Mouse (Mus musculus) neural tube, embryonic 15.5 days (tissue): ENCODE data around the gene Plpp4. TPM values are rescaled to one million over a fixed set of nuclear protein-coding genes. Genes with fewer than 3 reads are reported as not detected.

ENCODE experiments used
- ATAC-seq: fragments of 200-750 bp; cut with Nextera tagmentation; 2 replicates; pipeline ENCODE4 v1.8.0; 2017; ENCODE audit warnings: mild to moderate bottlenecking, moderate TSS enrichment, moderate library complexity; ENCODE audit not compliant: low FRiP score
- H3K27ac ChIP-seq: fragments of 300-500 bp; sonication (generic); replicated peaks from 2 replicates; pipeline ENCODE4 v1.5.1; 2015; ENCODE audit warnings: mild to moderate bottlenecking, inconsistent platforms
- H3K27me3 ChIP-seq: fragments of 300-500 bp; sonication (generic); replicated peaks from 2 replicates; pipeline ENCODE4 v1.6.1; 2015; ENCODE audit warnings: inconsistent platforms
- H3K36me3 ChIP-seq: fragments of 300-500 bp; sonication (generic); 2 replicates; pipeline ENCODE4 v1.6.1; 2015; ENCODE audit warnings: inconsistent platforms
- H3K4me1 ChIP-seq: fragments of 300-500 bp; sonication (generic); 2 replicates; pipeline ENCODE4 v1.6.1; 2015; ENCODE audit warnings: inconsistent platforms
- H3K4me2 ChIP-seq: fragments of 300-500 bp; sonication (generic); 2 replicates; pipeline ENCODE4 v1.6.1; 2015; ENCODE audit warnings: inconsistent platforms, mild to moderate bottlenecking, moderate library complexity
- H3K4me3 ChIP-seq: fragments of 300-500 bp; sonication (generic); replicated peaks from 2 replicates; pipeline ENCODE4 v1.5.1; 2015; ENCODE audit warnings: mild to moderate bottlenecking, inconsistent platforms
- H3K9ac ChIP-seq: fragments of 300-500 bp; sonication (generic); replicated peaks from 2 replicates; pipeline ENCODE4 v1.6.1; 2015; ENCODE audit warnings: mild to moderate bottlenecking, inconsistent platforms
- H3K9me3 ChIP-seq: fragments of 300-500 bp; sonication (generic); replicated peaks from 2 replicates; pipeline ENCODE4 v1.6.1; 2016; ENCODE audit warnings: inconsistent platforms
- WGBS: fragments of 180-500 bp; shearing (Covaris S2); methylation state at CpG from one replicate; pipeline ENCODE4 v1.1.7; 2015; ENCODE audit warnings: mixed read lengths; 5-methylcytosine and 5-hydroxymethylcytosine counted together
- polyA plus RNA-seq: library from polyadenylated mRNA; unstranded; fragments of >200 nt; fragmentation: Nextera tagmentation; extraction: Ambion mirVana; gene quantifications from 2 replicates; pipeline ENCODE4 v1.2.1, GENCODE M21; 2015

Plpp4 gene
- polyA plus RNA-seq, 1 experiment from 2014 or later, result 12.7 TPM

DNA sequence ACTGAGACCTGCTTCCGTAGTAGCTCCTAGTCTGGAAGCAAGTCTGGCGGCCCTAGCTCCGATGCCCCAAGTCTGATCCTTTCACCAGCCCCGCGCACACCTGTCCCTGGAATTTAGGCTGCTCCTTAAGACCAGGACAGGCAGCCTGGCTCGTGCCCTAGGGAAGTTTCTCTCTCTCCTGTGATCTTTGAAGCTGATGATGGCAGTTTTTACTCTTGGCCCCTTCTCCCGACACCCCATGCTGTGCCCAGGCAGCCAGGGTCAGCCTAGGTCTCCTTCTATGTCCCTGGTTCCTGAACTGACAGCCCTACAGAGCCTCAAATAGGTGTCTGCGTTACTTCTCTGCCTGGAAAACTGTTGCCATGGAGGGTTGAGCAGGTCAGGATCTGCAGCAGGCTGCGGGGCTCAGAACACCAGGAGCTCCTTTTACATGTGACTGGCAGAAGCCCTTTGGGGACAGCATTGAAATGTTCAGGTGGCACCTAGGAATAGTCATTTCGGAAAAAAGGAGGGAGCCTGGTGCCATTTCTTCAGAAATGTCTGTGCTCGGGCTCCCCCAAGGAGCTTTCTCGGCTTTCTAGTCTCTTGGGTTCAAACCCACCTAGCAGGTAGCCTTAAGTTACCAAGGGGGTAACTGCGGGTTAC is 665 bp downstream of the Plpp4 start:
- ATAC-seq, result peak; percentile 47; the same call in 1 of the 2 replicates
- Histone ChIP-seq H3K4me2 (peak overlapping the region; percentile 96), H3K9me3 (no peaks in the 10 kb centered on the region), H3K36me3 (no peaks in the 10 kb centered on the region), H3K4me3 (peak overlapping the region; percentile 57), H3K4me1 (peaks cover 18% of the 10 kb centered on the region), H3K27me3 (peaks cover 31% of the 10 kb centered on the region), H3K9ac (peak overlapping the region; percentile 57), H3K27ac (no peak overlapping the region)
- WGBS, result 12% methylated on average over 13 of the region's 13 CpGs

DNA sequence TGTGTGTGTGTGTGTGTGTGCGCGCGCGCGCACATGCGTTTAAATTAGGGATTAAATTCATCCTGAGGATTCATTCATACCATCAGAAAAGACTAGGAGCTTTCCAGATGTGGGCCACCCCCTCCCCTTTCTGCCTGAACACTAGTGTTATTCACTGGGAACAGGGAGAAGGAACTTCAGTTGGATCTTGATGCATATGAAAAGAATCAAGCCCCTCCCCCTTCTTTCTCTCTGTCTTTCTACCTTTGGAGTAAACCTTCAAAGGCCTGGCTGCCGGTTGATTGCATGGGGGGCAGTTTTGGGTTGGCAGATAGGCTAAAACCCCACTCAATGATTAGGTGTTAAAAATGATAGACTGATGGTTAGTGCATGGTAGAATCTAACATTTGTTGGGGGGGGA is 1.5 kb downstream of the Plpp4 start:
- Histone ChIP-seq H3K4me2 (peak overlapping the region; percentile 96), H3K4me1 (peaks cover 18% of the 10 kb centered on the region), H3K36me3 (no peaks in the 10 kb centered on the region), H3K27me3 (peaks cover 31% of the 10 kb centered on the region), H3K4me3 (peak overlapping the region; percentile 57), H3K27ac (no peak overlapping the region), H3K9me3 (no peaks in the 10 kb centered on the region), H3K9ac (no peak overlapping the region)
- WGBS, result 61% methylated on average over 7 of the region's 7 CpGs
- ATAC-seq, result no peak

DNA sequence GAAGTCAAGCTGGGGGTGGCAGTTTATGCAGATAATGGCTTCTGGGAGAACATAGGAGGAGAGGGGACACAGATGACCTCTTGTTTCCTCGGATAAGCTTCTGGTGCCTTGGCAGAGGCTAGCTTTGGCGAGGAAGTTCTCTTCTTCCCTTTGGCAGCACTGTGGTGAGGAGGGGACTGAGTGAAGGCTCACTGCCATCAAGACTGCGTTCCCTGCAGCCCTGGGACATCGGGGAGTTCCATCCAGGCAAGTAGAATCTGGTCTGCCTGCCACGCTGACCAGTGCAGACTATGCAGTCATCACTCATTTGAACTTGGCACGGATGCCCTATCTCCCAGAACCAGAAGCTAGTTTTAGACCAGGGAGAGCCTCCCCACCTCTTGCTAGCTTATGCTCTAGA is 2.4 kb downstream of the Plpp4 start:
- Histone ChIP-seq H3K27me3 (peaks cover 31% of the 10 kb centered on the region), H3K9me3 (no peaks in the 10 kb centered on the region), H3K27ac (no peak overlapping the region), H3K4me2 (no peak overlapping the region), H3K9ac (no peak overlapping the region), H3K4me1 (peaks cover 18% of the 10 kb centered on the region), H3K36me3 (no peaks in the 10 kb centered on the region), H3K4me3 (no peak overlapping the region)
- 83% methylated on average over 6 of the region's 6 CpGs for WGBS
- ATAC-seq, result no peak

DNA sequence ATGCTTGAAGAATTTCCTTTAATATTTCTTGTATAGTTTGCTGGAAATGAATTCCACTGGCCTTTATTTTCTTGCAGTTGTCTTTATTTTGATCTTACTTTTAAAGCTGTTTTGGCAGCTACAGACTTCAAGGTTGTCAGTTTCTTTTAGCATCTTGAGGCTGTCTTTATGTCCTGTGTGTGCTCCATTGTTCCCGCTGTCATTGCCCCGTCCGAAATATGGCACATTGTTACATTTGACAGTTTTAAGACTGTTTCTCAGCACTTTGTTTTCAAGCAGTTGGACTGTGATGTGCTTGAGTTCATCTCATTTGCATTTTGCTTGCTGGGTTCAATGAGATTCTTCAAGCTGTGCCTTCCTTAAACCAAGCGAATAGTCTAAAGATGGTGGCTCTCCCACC is 17.0 kb downstream of the Plpp4 start:
- no peak overlapping the region for H3K27ac ChIP-seq
- H3K4me3 ChIP-seq, result no peak overlapping the region
- H3K27me3 ChIP-seq, result no peaks in the 10 kb centered on the region
- no peak overlapping the region for H3K9ac ChIP-seq
- H3K4me1 ChIP-seq, result no peaks in the 10 kb centered on the region
- H3K36me3 ChIP-seq, result no peaks in the 10 kb centered on the region
- 25% methylated on average over 4 of the region's 4 CpGs for WGBS
- H3K4me2 ChIP-seq, result no peak overlapping the region
- no peak for ATAC-seq
- H3K9me3 ChIP-seq, result no peaks in the 10 kb centered on the region

DNA sequence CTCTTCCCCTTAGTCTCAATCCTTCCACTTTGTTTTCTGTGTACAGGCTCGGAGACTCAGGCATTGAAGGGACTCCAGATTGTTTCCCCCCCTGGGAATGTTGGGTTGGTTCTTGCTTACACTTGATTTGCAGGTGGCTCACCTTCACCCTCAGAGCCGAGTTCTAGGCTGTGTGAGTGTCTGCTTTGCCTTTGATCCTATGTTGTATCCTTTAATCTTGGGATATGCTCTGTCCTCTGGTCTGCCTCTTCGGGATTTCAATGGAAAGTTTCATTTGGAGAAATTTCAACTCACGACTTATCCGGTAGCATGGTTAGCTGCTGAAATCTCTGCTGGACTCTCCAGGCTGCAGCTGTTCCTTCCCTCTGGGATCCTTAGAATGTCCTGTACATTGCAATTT is 17.9 kb downstream of the Plpp4 start:
- no peak for ATAC-seq
- Histone ChIP-seq H3K9ac (no peak overlapping the region), H3K27me3 (no peaks in the 10 kb centered on the region)

DNA sequence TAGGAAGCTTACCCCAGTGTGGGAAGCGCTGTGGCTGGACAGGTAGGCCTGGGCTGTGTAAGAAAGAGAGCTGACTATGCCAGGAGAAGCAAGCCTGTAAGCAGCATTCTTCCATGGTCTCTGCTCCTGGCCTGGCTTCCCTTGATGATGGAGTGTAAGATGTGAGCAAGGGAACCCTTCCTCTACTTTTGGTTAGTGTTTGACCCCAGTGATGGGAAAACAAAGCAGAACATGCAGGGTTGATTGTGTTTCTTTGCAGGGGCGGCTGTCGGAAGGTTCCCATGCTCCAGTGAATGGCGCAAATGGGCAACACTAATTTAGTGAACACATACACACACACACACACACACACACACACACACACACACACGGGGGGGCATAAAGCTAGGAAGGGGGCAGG is 20.9 kb downstream of the Plpp4 start:
- Histone ChIP-seq H3K27me3 (no peaks in the 10 kb centered on the region), H3K4me2 (no peak overlapping the region), H3K9ac (no peak overlapping the region), H3K4me3 (no peak overlapping the region), H3K4me1 (no peaks in the 10 kb centered on the region), H3K27ac (no peak overlapping the region), H3K9me3 (no peaks in the 10 kb centered on the region), H3K36me3 (no peaks in the 10 kb centered on the region)
- no peak for ATAC-seq
- 88% methylated on average over 5 of the region's 5 CpGs for WGBS

More for the DNA sequence above, 17.9 kb downstream of the Plpp4 start:
- Histone ChIP-seq H3K4me1 (no peaks in the 10 kb centered on the region), H3K4me3 (no peak overlapping the region), H3K9me3 (no peaks in the 10 kb centered on the region), H3K4me2 (no peak overlapping the region), H3K27ac (no peak overlapping the region), H3K36me3 (no peaks in the 10 kb centered on the region)
- WGBS, result 91% methylated on average over 5 of the region's 5 CpGs

DNA sequence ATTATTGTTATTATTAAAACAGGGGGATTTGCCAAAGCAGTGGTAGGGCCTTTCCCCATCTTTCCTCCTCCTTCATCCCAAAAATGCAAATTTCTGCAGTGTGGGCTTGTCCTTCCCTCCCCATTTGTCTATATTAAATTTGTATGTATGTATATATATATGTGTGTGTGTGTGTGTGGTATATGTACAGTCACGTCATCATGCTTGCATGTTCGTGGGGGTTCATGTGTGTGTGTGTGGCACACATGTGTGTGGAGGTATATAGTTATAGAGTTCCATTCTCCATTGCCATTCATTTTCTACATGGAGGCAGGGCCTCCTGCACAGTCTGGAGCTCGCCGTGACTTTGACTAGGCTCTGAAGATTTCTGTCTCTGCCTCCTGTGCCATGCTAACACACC is 22.0 kb downstream of the Plpp4 start:
- H3K27me3 ChIP-seq, result no peaks in the 10 kb centered on the region
- 95% methylated on average over 4 of the region's 4 CpGs for WGBS
- no peak for ATAC-seq
- no peaks in the 10 kb centered on the region for H3K36me3 ChIP-seq
- H3K4me2 ChIP-seq, result no peak overlapping the region
- H3K27ac ChIP-seq, result no peak overlapping the region
- H3K9ac ChIP-seq, result no peak overlapping the region
- H3K4me1 ChIP-seq, result no peaks in the 10 kb centered on the region
- H3K9me3 ChIP-seq, result no peaks in the 10 kb centered on the region
- no peak overlapping the region for H3K4me3 ChIP-seq

DNA sequence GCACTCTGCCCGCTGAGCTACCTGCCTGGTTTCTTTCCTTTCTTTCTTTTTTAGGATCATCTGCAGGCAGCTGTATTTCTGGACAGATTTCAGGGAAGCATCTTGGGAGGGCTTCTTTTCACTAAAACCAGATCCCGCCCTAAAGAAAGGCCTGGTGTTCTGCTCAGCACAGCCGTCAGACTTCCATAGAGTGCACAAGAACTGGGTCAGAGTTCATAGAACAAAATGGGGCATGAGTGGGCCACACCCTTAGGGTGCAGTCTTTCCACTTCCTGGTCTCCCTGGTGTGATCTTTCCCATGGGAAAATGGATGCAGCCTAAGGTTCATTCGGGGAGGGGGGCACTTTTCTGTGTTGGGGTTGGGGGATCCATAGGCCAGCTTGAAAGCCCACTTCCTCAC is 22.4 kb downstream of the Plpp4 start:
- Histone ChIP-seq H3K27me3 (no peaks in the 10 kb centered on the region), H3K36me3 (no peaks in the 10 kb centered on the region), H3K9ac (no peak overlapping the region), H3K4me2 (no peak overlapping the region), H3K4me1 (no peaks in the 10 kb centered on the region), H3K27ac (no peak overlapping the region), H3K9me3 (no peaks in the 10 kb centered on the region), H3K4me3 (no peak overlapping the region)
- 77% methylated on average over 4 of the region's 4 CpGs for WGBS
- ATAC-seq, result no peak

DNA sequence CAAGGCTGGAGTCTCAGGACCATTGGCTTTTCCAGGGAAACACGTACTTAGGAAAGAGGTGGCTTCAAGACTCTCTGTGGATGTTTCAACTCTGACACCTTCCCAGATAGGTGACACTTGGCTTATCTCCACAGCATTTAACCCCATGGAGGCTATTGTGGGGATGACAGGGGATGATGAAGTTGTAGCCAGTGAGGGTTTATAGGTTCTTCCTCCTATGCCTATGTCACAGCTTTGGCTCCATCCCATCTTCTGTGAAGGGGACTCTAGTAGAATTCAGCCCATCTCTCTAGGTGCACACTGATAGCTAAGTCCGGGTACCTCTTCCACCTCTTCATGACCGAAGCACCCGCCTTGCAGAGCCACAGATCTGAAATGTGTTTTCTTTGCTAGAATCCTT is 25.1 kb downstream of the Plpp4 start:
- Histone ChIP-seq H3K27ac (no peak overlapping the region), H3K4me3 (no peak overlapping the region), H3K4me1 (no peaks in the 10 kb centered on the region), H3K36me3 (no peaks in the 10 kb centered on the region), H3K9me3 (no peaks in the 10 kb centered on the region), H3K27me3 (no peaks in the 10 kb centered on the region), H3K4me2 (no peak overlapping the region), H3K9ac (no peak overlapping the region)
- no peak for ATAC-seq
- WGBS, result 92% methylated on average over 4 of the region's 4 CpGs

DNA sequence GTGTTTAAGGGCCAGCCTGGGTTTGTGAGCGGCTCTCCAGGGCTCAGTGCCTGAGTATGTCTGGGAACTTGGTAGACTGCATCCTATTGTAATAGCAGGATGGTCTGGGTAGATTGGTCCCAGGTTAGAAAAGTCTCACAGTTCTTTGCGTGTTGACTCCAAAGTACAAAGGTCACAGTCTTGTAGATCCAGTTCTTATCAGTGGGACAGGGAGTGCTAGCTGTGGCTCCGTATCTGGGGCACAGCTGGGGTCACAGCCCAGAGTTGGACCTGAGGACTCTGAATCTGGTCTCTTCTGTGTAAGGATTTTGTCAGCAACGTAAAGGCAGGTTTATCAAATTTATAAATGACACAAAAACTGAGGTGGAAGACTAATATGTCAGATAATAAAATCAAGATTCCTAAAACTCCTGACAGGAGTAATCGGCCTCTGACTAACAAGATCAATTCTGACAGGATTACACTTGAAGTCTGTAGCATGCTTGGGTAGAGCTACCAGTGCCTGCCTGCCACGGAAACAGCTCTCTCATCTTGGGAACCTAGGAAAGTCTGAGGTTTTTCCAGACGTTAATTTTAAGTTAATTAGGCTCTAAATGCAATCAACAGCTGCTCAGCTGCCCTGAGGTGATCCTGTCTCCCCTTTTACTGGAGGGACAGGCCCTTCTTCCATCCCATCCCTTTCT is 28.5 kb downstream of the Plpp4 start:
- no peak overlapping the region for H3K4me2 ChIP-seq

DNA sequence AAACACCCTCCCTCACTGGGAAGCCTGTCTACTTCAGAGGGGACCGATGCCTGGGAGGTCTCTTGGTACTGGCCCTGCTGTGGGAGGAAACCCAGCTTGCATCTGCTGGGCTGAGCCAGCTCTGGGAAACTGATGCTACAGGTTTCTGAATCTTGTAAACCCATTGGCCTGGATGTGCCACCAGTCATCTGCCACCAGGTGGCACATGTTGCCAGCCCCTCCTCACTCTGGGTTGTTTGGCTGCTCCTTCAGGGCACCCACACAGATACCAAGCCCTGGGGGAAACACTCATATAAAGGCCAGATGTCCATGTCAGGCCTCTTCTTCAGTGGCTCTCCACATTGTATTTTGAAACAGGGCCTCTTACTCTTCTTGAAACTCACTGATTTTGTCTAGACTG is 36.4 kb downstream of the Plpp4 start:
- H3K27ac ChIP-seq, result no peak overlapping the region
- H3K27me3 ChIP-seq, result no peaks in the 10 kb centered on the region
- no peaks in the 10 kb centered on the region for H3K36me3 ChIP-seq
- whole genome bisulfite sequencing, result 100% methylated on average over 1 of the region's 1 CpGs
- H3K9me3 ChIP-seq, result no peaks in the 10 kb centered on the region
- H3K9ac ChIP-seq, result no peak overlapping the region
- H3K4me1 ChIP-seq, result no peaks in the 10 kb centered on the region
- H3K4me3 ChIP-seq, result no peak overlapping the region
- no peak for ATAC-seq
- H3K4me2 ChIP-seq, result no peak overlapping the region

More for the DNA sequence above, 28.5 kb downstream of the Plpp4 start:
- no peak overlapping the region for H3K27ac ChIP-seq
- no peak overlapping the region for H3K4me3 ChIP-seq
- H3K9ac ChIP-seq, result no peak overlapping the region
- no peaks in the 10 kb centered on the region for H3K36me3 ChIP-seq
- WGBS, result 73% methylated on average over 7 of the region's 7 CpGs
- no peak for ATAC-seq
- H3K9me3 ChIP-seq, result no peaks in the 10 kb centered on the region
- no peaks in the 10 kb centered on the region for H3K27me3 ChIP-seq
- H3K4me1 ChIP-seq, result no peaks in the 10 kb centered on the region

DNA sequence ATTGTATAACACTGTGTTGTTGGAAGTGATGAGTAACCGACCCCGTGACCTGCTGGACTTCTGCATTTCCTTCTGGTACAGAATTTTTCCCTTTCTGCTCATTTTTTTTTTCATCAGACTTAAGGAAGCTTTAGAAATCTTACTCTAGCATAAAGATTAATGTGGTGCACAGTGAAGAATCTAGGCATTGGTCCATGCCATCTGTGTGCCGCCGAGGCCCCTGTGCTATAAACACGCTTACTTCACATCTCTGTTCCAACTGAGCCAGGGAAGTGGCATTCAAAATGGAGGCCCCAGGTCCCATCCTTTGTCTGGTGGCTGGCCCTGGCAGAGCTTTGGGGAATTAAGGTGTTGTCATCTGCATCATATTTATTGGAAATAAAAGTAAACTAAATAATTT is 44.8 kb downstream of the Plpp4 start:
- Histone ChIP-seq H3K4me1 (no peaks in the 10 kb centered on the region), H3K9me3 (no peaks in the 10 kb centered on the region), H3K9ac (no peak overlapping the region), H3K27ac (no peak overlapping the region), H3K27me3 (no peaks in the 10 kb centered on the region), H3K4me2 (no peak overlapping the region), H3K36me3 (no peaks in the 10 kb centered on the region), H3K4me3 (no peak overlapping the region)
- no peak for ATAC-seq
- 84% methylated on average over 5 of the region's 5 CpGs for WGBS
